Mouse (Mus musculus) heart, embryonic 14.5 days (tissue): ENCODE data around the gene Hipk1. TPM values are rescaled to one million over a fixed set of nuclear protein-coding genes. Genes with fewer than 3 reads are reported as not detected.
A peak's percentile ranks its signal among the peaks of the same experiment; 100 is the strongest.

ENCODE experiments used
- ATAC-seq: fragments of 200-750 bp; cut with Nextera tagmentation; 2 replicates; pipeline ENCODE4 v1.8.0; 2017; ENCODE audit warnings: low read depth, moderate TSS enrichment; ENCODE audit not compliant: insufficient number of reproducible peaks, insufficient read depth, low FRiP score
- H3K27ac ChIP-seq, 2 experiments: fragments of 200-500 bp in 1 of 2; fragments of 300-500 bp in 1 of 2; sonication (generic) in 1 of 2; replicated peaks in 1 of 2; 2 replicates each; pipeline ENCODE4 v1.5.1; 2012 to 2014; ENCODE audit warnings: low read depth in 2 of 2, low read length in 2 of 2, control low read depth in 1 of 2, mild to moderate bottlenecking in 1 of 2, mixed read lengths in 1 of 2; ENCODE audit not compliant: control insufficient read depth in 1 of 2, insufficient read depth in 1 of 2
- H3K27me3 ChIP-seq: fragments of 300-500 bp; sonication (generic); 2 replicates; pipeline ENCODE4 v1.6.1; 2014; ENCODE audit warnings: mild to moderate bottlenecking, low read length, control low read depth; ENCODE audit not compliant: control insufficient read depth, insufficient read depth
- H3K36me3 ChIP-seq: fragments of 300-500 bp; sonication (generic); 2 replicates; pipeline ENCODE4 v1.6.1; 2014; ENCODE audit warnings: mild to moderate bottlenecking, control low read depth, low read length, mixed read lengths; ENCODE audit not compliant: control insufficient read depth, insufficient read depth
- H3K4me1 ChIP-seq, 2 experiments: fragments of 200-500 bp in 1 of 2; fragments of 300-500 bp in 1 of 2; sonication (generic) in 1 of 2; 2 replicates each; pipeline ENCODE4 v1.6.1; 2012 to 2014; ENCODE audit warnings: low read length in 2 of 2, control low read depth in 1 of 2, mixed read lengths in 1 of 2; ENCODE audit not compliant: control insufficient read depth in 2 of 2, insufficient read depth in 2 of 2
- H3K4me2 ChIP-seq: fragments of 300-500 bp; sonication (generic); 2 replicates; pipeline ENCODE4 v1.6.1; 2014; ENCODE audit warnings: mild to moderate bottlenecking, low read length
- H3K4me3 ChIP-seq, 2 experiments: fragments of 200-500 bp in 1 of 2; fragments of 300-500 bp in 1 of 2; sonication (generic) in 1 of 2; 2 replicates each; pipeline ENCODE4 v1.5.1; 2012 to 2014; ENCODE audit warnings: low read length in 2 of 2, mild to moderate bottlenecking in 2 of 2, control low read depth in 1 of 2, low read depth in 1 of 2, moderate library complexity in 1 of 2; ENCODE audit not compliant: control insufficient read depth in 1 of 2, insufficient read depth in 1 of 2
- H3K9ac ChIP-seq: fragments of 300-500 bp; sonication (generic); 2 replicates; pipeline ENCODE4 v1.6.1; 2014; ENCODE audit warnings: mild to moderate bottlenecking, low read length
- H3K9me3 ChIP-seq: fragments of 300-500 bp; sonication (generic); 2 replicates; pipeline ENCODE4 v1.6.1; 2016; ENCODE audit warnings: low read length, control low read depth; ENCODE audit not compliant: control insufficient read depth
- WGBS: fragments of 180-500 bp; shearing (Covaris S2); extraction: QIAGEN DNeasy Blood & Tissue Kit; methylation state at CpG from one replicate; pipeline ENCODE4 v1.1.7; 2014; 5-methylcytosine and 5-hydroxymethylcytosine counted together
- polyA plus RNA-seq: library from polyadenylated mRNA; unstranded; fragments of >200 nt; fragmentation: Nextera tagmentation; extraction: Ambion mirVana; gene quantifications from 2 replicates; pipeline ENCODE4 v1.2.1, GENCODE M21; 2014

The Hipk1 gene
- polyA plus RNA-seq, 1 experiment from 2014 or later, result 15.3 TPM

- Histone ChIP-seq H3K36me3 (peaks cover 27% of the 10 kb centered on the region), H3K4me3 (no peak overlapping the region), H3K9me3 (no peaks in the 10 kb centered on the region), H3K4me2 (no peak overlapping the region), H3K27ac (no peak overlapping the region), H3K4me1 (peaks cover 2 to 16% of the 10 kb centered on the region in 2 experiments; a peak in 3 of 4 replicates), H3K9ac (no peak overlapping the region), H3K27me3 (no peaks in the 10 kb centered on the region)
- WGBS, result 79% methylated on average over 3 of the region's 3 CpGs
- no peak for ATAC-seq
Observed at GRCm38 (mm10) chr3:103780271-103780670, 11.1 kb downstream of the Hipk1 start.

DNA sequence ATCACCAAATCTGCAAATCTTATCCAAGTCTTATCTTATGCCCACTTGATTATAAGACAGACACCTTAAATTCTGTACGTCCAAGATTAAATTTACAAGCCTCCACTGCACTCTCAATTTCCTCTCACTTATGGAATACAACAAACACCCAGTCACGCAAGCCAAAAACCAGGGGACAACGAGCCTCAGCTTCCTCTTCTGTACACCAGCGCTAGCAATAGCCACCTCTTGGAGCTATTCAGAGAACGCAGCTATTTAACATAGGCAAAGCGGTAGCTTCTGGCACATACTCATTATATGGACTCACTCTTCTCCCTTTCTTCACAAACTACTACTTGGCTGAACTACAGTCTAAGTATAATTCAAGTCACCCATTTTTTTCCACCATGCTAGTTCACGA, 12.2 kb downstream of the Hipk1 start:
- Histone ChIP-seq H3K36me3 (peaks cover 30% of the 10 kb centered on the region), H3K9ac (no peak overlapping the region), H3K4me1 (peaks cover 2 to 12% of the 10 kb centered on the region in 2 experiments; a peak in 3 of 4 replicates), H3K4me3 (no peak overlapping the region), H3K9me3 (no peaks in the 10 kb centered on the region), H3K4me2 (no peak overlapping the region), H3K27me3 (no peaks in the 10 kb centered on the region), H3K27ac (no peak overlapping the region)
- no peak for ATAC-seq
- WGBS, result 80% methylated on average over 7 of the region's 7 CpGs

- Histone ChIP-seq H3K4me1 (peaks cover 2 to 12% of the 10 kb centered on the region in 2 experiments), H3K27ac (no peak overlapping the region), H3K9ac (no peak overlapping the region), H3K9me3 (no peaks in the 10 kb centered on the region), H3K4me2 (no peak overlapping the region), H3K36me3 (peaks cover 33% of the 10 kb centered on the region), H3K27me3 (no peaks in the 10 kb centered on the region), H3K4me3 (no peak overlapping the region)
- 69% methylated on average over 6 of the region's 6 CpGs for WGBS
- no peak for ATAC-seq
Observed at GRCm38 (mm10) chr3:103778660-103779059, 12.7 kb downstream of the Hipk1 start.

- H3K27ac ChIP-seq, result no peak overlapping the region
- ATAC-seq, result no peak
- no peak overlapping the region for H3K4me3 ChIP-seq
- WGBS, result 76% methylated on average over 11 of the region's 11 CpGs
- H3K36me3 ChIP-seq, result peaks cover 33% of the 10 kb centered on the region
- no peaks in the 10 kb centered on the region for H3K9me3 ChIP-seq
- peaks cover 4 to 19% of the 10 kb centered on the region in 2 experiments for H3K4me1 ChIP-seq
- no peak overlapping the region for H3K4me2 ChIP-seq
- H3K9ac ChIP-seq, result no peak overlapping the region
- H3K27me3 ChIP-seq, result no peaks in the 10 kb centered on the region
Observed at GRCm38 (mm10) chr3:103777940-103778339, 13.4 kb downstream of the Hipk1 start.

GRCm38 (mm10) chr3:103774009-103774408, 17.4 kb downstream of the Hipk1 start:
- Histone ChIP-seq H3K36me3 (peaks cover 42% of the 10 kb centered on the region), H3K4me2 (no peak overlapping the region), H3K27me3 (no peaks in the 10 kb centered on the region), H3K9ac (no peak overlapping the region), H3K27ac (peak overlapping the region in 1 of 2 experiments; percentile 95; a peak in 1 of 4 replicates), H3K9me3 (no peaks in the 10 kb centered on the region), H3K4me1 (peaks cover 10 to 34% of the 10 kb centered on the region in 2 experiments), H3K4me3 (no peak overlapping the region)
- 75% methylated on average over 15 of the region's 15 CpGs for WGBS
- ATAC-seq, result no peak

GRCm38 (mm10) chr3:103773508-103773907, 17.9 kb downstream of the Hipk1 start:
- H3K4me2 ChIP-seq, result no peak overlapping the region
- peak overlapping the region; percentile 71 to 95 for H3K27ac ChIP-seq
- H3K4me1 ChIP-seq, result peaks cover 10 to 29% of the 10 kb centered on the region in 2 experiments
- no peaks in the 10 kb centered on the region for H3K27me3 ChIP-seq
- H3K36me3 ChIP-seq, result peaks cover 46% of the 10 kb centered on the region
- H3K4me3 ChIP-seq, result no peak overlapping the region
- no peak for ATAC-seq
- no peaks in the 10 kb centered on the region for H3K9me3 ChIP-seq
- peak overlapping the region; percentile 60; the same call in 1 of the 2 replicates for H3K9ac ChIP-seq
- 80% methylated on average over 3 of the region's 3 CpGs for whole genome bisulfite sequencing

DNA sequence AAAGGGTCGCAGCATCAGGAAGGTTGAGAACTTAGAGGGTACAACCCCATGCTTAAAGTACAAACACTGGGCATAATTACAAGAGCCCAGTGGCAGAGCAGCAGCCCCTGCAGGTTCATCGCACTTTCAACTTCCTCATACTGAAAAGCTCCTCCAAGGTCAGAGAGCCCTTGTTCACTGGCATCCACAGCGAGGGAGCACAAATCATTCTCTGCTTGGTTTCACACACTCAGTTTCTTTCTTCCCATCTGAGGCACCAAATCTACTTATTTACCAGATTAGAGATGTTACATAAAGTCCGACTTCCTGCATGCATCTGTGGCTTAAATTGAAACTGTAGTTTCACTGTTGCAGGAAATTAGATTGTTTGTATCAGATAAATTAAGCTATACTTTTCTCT, 18.5 kb downstream of the Hipk1 start:
- Histone ChIP-seq H3K9me3 (no peaks in the 10 kb centered on the region), H3K4me2 (no peak overlapping the region), H3K4me1 (peaks cover 10 to 29% of the 10 kb centered on the region in 2 experiments), H3K9ac (peak overlapping the region; percentile 60), H3K27ac (peak overlapping the region; percentile 23 to 95), H3K27me3 (no peaks in the 10 kb centered on the region), H3K4me3 (no peak overlapping the region), H3K36me3 (peaks cover 47% of the 10 kb centered on the region)
- ATAC-seq, result no peak
- WGBS, result 47% methylated on average over 4 of the region's 4 CpGs

DNA sequence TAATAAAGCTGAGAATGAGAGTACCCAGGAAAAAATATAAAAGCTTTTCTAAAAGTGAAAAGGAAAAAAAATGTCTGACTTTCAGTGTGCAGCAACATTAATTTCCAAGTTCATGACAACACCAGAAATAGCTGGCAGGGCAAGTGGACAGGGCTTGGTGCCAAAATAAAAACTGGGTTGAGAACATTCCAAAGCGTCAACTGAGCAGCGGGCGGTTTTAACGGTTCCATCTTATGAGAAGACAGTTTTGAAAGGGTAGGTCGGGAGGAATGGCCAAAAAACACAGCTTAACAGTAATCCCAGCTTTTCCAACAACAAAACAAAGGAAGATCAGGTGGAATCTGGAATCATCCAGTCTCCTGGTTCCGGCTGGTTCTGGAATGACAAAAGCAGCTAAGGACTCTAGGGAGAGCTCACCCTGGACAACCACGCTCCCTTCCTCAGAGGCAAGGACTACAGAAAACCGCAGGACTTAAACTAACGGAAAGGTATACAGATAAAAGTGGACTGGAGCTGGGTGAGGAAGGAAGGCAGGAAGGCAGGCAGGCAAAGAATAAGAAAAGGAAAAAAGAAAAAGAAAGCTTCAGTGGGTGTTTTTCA, 19.7 kb downstream of the Hipk1 start:
- Histone ChIP-seq H3K4me2 (peak overlapping the region; percentile 60), H3K4me3 (no peak overlapping the region; a peak in 1 of 4 replicates), H3K4me1 (peaks cover 10 to 29% of the 10 kb centered on the region in 2 experiments), H3K9ac (peak overlapping the region; percentile 61), H3K36me3 (peaks cover 41% of the 10 kb centered on the region), H3K27me3 (no peaks in the 10 kb centered on the region), H3K9me3 (no peaks in the 10 kb centered on the region), H3K27ac (peak overlapping the region; percentile 66 to 95)
- ATAC-seq, result peak; percentile 36; the same call in 1 of the 2 replicates
- 18% methylated on average over 9 of the region's 9 CpGs for WGBS
